ENCODE assay signal across 8 mouse cellular contexts in genomic region chr15:100636700-100637501, GRCm38 (mm10). TPM values are rescaled to one million over a fixed set of nuclear protein-coding genes. Genes with fewer than 3 reads are reported as not detected.
DNase-seq lines count a peak whose midpoint lies in the region; ATAC-seq and TF ChIP-seq lines count a peak whose summit lies in the region.

TSS of gene Smagp (minus strand) at chr15:100636940.

- H3K9me3 ChIP-seq in E14TG2a.4 (ENCODE audit: low read length), result no peaks in the 10 kb centered on the region

- H3K27me3 ChIP-seq in E14TG2a.4 (ENCODE audit: insufficient read depth, low read length), result no peaks in the 10 kb centered on the region

- no peak for TF ChIP-seq CTCF in E14TG2a.4 (conservative IDR thresholded peaks at IDR 0.05; ENCODE audit: low read length)
- no peak for TF ChIP-seq CTCF in lung, adult 2 months (IDR thresholded peaks at IDR 0.05; ENCODE audit: insufficient read depth, low read length)

- 0 out of 2 replicates have a peak, but pooled peaks have one; percentile 11 for ATAC-seq in neutrophil, adult 5-6 weeks (ENCODE audit: extremely low read depth, insufficient number of reproducible peaks, low FRiP score, poor library complexity, severe bottlenecking)

- H3K36me3 ChIP-seq in E14TG2a.4 (ENCODE audit: insufficient read depth, low read length), result peaks cover 26% of the 10 kb centered on the region

- TF ChIP-seq POLR2A in lung, adult 2 months (IDR thresholded peaks at IDR 0.05; ENCODE audit: borderline replicate concordance, extremely low read depth, low read depth, low read length), result peak; percentile 7; the same call in 1 of the 2 replicates

- H3K4me1 ChIP-seq in E14TG2a.4 (replicated peaks; ENCODE audit: low read depth, low read length), result peaks cover 84% of the 10 kb centered on the region
- H3K4me1 ChIP-seq in lung, adult 2 months (ENCODE audit: control insufficient read depth, insufficient read depth, low read length), result peaks cover 11% of the 10 kb centered on the region

- peak within 1 kb of the TSS; percentile 86 for H3K4me3 ChIP-seq in E14TG2a.4 (replicated peaks; ENCODE audit: low read length)
- H3K4me3 ChIP-seq in lung, adult 2 months (replicated peaks; ENCODE audit: extremely low read depth, low read depth, low read length), result peak within 1 kb of the TSS; percentile 83

- peak; percentile 72 to 81 for DNase-seq in adrenal gland, postnatal 36 days
- peak; percentile 67 to 85 for DNase-seq in heart, adult 18-20 months
- peak; percentile 92 for DNase-seq in kidney, adult 11 months
- peak; percentile 64 for DNase-seq in lung, adult 2 months
- no peak for DNase-seq in left cerebral cortex, adult 9 months (ENCODE audit: low spot score in 2 of 2)
- no peak for DNase-seq in cerebellum, postnatal 36 days

- under 1% methylated on average over 77 of the region's 77 CpGs for WGBS in lung, adult 2 months

RNA-seq across cellular contexts. Expression of gene Smagp, which starts in this region (rescaled TPM):
- 10 to 100 TPM; 37.5 to 49.6 TPM for total RNA-seq in adrenal gland, postnatal 36 days (2021)
- 10 to 100 TPM; 11.3 to 18.5 TPM for total RNA-seq in heart, adult 18-20 months (2021)
- polyA plus RNA-seq in lung, adult 2 months (2012; rRNA removed), result 102 and 115 TPM in 2 replicates
- total RNA-seq in neutrophil, adult 5-6 weeks (2017), result 6.1 and 9.2 TPM in 2 replicates

Comparison
In these comparisons a context has a peak if more than half of its experiments do, and no peak if none do; other contexts are left out.
1. DNase-seq: peak in adrenal gland, postnatal 36 days (2 of 2), heart, adult 18-20 months (2 of 2), kidney, adult 11 months (single experiment) and lung, adult 2 months (single experiment); none in left cerebral cortex, adult 9 months (0 of 2) and cerebellum, postnatal 36 days (0 of 2).